Mouse (Mus musculus): ENCODE data around the gene Rnaseh2a. TPM values are rescaled to one million over a fixed set of nuclear protein-coding genes. Genes with fewer than 3 reads are reported as not detected.
A peak's percentile ranks its signal among the peaks of the same experiment; 100 is the strongest.

Gene Rnaseh2a
- total and polyA plus RNA-seq, 3 experiments = 105 to 109 TPM; not detected in 1

DNA sequence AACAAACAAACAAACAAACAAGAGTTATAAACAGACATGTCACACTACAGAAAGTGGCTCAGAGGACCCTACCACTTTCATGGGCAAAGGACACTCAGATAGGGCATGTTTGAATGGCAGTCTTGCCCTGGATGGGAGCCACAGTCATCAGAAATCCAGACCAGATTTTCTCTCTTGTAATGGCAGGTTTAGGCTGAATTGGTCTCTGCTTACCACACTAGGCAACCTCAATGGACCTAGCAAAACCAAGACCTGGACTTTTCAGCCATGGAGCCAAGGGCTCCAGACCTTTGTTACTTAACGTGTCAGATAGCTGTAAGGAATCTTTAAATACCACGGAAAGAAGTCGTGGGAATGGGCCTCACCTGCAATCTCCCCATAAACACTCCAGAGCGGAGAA, 25.9 kb downstream of the Rnaseh2a start:
- Histone ChIP-seq H3K9ac (ENCODE audit: control insufficient read depth, low read depth, low read length, poor library complexity, severe bottlenecking) (no peak overlapping the region), H3K4me3 (ENCODE audit: control insufficient read depth in 1 of 2, insufficient read depth in 1 of 2, low read depth in 2 of 2, low read length in 2 of 2) (no peak overlapping the region), H3K27me3 (ENCODE audit: control insufficient read depth in 1 of 2, insufficient read depth in 2 of 2, low read length in 2 of 2) (peaks cover 0 to 4% of the 10 kb centered on the region in 2 experiments), H3K9me3 (replicated peaks; ENCODE audit: insufficient read depth, low read length) (no peaks in the 10 kb centered on the region), H3K4me1 (ENCODE audit: control insufficient read depth in 1 of 2, insufficient read depth in 2 of 2, low read length in 2 of 2) (no peaks in the 10 kb centered on the region; a peak in 1 of 4 replicates), H3K79me2 (ENCODE audit: control insufficient read depth, insufficient read depth, low read length, poor library complexity) (no peaks in the 10 kb centered on the region), H3K36me3 (ENCODE audit: control insufficient read depth in 1 of 2, insufficient read depth in 2 of 2, low read length in 2 of 2) (no peaks in the 10 kb centered on the region), H3K27ac (ENCODE audit: control insufficient read depth, low read depth, low read length) (no peak overlapping the region)
- TF ChIP-seq MAZ (IDR thresholded peaks at IDR 0.05; ENCODE audit: low read depth, low read length) = no peak
- no peak for TF ChIP-seq NRF1 (IDR thresholded peaks at IDR 0.05; ENCODE audit: insufficient read depth, low read depth, low read length, poor library complexity, severe bottlenecking)
- no peak for TF ChIP-seq CTCF (IDR thresholded peaks at IDR 0.05 in 2 of 3, conservative IDR thresholded peaks at IDR 0.05 in 1 of 3; ENCODE audit: control insufficient read depth in 1 of 3, insufficient read depth in 1 of 3, low read depth in 2 of 3, low read length in 3 of 3, poor library complexity in 1 of 3, severe bottlenecking in 1 of 3)
- no peak for TF ChIP-seq TBP (IDR thresholded peaks at IDR 0.05; ENCODE audit: low read depth, low read length)
- TF ChIP-seq USF2 (IDR thresholded peaks at IDR 0.05; ENCODE audit: borderline replicate concordance in 1 of 2, insufficient read depth in 1 of 2, low read depth in 1 of 2, low read length in 2 of 2) = no peak
- no peak for TF ChIP-seq MYB (IDR thresholded peaks at IDR 0.05; ENCODE audit: low read depth, low read length)
- no peak for TF ChIP-seq CHD2 (IDR thresholded peaks at IDR 0.05; ENCODE audit: low read length)
- TF ChIP-seq RCOR1 (IDR thresholded peaks at IDR 0.05; ENCODE audit: low read depth, low read length) = no peak
- TF ChIP-seq MXI1 (IDR thresholded peaks at IDR 0.05; ENCODE audit: low read depth, low read length) = no peak
- TF ChIP-seq UBTF (IDR thresholded peaks at IDR 0.05; ENCODE audit: borderline replicate concordance, insufficient read depth, low read depth, low read length) = no peak
- TF ChIP-seq TCF12 (IDR thresholded peaks at IDR 0.05; ENCODE audit: low read depth, low read length) = no peak
- TF ChIP-seq NELFE (IDR thresholded peaks at IDR 0.05; ENCODE audit: low read depth, low read length) = no peak
- TF ChIP-seq GABPA (IDR thresholded peaks at IDR 0.05; ENCODE audit: low read depth, low read length) = no peak
- DNase-seq (ENCODE audit: low read depth, low spot score) = no peak

DNA sequence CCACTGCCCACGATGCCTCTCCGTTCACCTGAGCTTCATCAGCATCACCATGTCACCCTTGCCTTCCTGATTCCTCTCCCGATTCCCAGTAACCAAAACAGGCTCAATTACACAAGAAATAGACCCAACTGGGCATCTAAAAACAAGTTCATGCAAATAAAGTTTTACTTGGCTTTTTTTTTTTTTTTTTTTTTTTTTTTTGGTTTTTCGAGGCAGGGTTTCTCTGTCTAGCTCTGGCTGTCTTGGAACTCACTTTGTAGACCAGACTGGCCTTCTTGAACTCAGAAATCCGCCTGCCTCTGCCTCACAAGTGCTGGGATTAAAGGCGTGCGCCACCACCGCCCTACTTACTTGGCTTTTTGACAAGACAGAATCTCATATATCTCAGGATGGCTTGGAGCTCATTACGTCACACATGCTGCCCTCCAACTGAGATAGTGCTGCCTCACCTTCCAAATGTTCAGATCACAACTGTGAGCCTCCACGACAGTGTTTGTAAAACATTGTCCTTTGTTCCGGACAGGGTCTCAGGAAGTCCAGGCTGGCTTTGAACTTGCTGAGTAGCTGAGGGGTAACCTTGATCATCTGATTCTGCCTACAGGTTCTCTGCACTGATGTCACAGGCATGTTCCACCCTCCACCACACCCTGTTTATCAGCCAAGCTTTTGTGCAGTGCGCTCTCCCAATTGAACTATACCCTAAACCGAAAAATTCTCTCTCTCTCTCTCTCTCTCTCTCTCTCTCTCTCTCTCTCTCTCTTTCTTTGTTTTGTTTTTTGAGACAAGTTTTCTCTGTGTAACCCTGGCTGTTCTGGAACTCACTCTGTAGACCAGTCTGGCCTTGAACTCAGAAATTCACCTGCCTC, 31.7 kb downstream of the Rnaseh2a start:
- no peaks in the 10 kb centered on the region for H3K27me3 ChIP-seq (ENCODE audit: control insufficient read depth in 1 of 2, insufficient read depth in 2 of 2, low read length in 2 of 2)
- peaks cover 0 to 13% of the 10 kb centered on the region in 2 experiments; a peak in 2 of 4 replicates for H3K36me3 ChIP-seq (ENCODE audit: control insufficient read depth in 1 of 2, insufficient read depth in 2 of 2, low read length in 2 of 2)
- peaks cover 0 to 26% of the 10 kb centered on the region in 2 experiments; a peak in 3 of 4 replicates for H3K4me1 ChIP-seq (ENCODE audit: control insufficient read depth in 1 of 2, insufficient read depth in 2 of 2, low read length in 2 of 2)
- H3K9ac ChIP-seq (ENCODE audit: control insufficient read depth, low read depth, low read length, poor library complexity, severe bottlenecking) = no peak overlapping the region
- H3K9me3 ChIP-seq (replicated peaks; ENCODE audit: insufficient read depth, low read length) = no peaks in the 10 kb centered on the region
- TF ChIP-seq GATA1 (IDR thresholded peaks at IDR 0.05; ENCODE audit: low read depth, low read length) = 0 out of 2 replicates have a peak, but pooled peaks have one; percentile 16
- TF ChIP-seq UBTF (IDR thresholded peaks at IDR 0.05; ENCODE audit: borderline replicate concordance, insufficient read depth, low read depth, low read length) = no peak
- TF ChIP-seq E2F4 (IDR thresholded peaks at IDR 0.05; ENCODE audit: borderline replicate concordance, low read depth, low read length) = no peak
- TF ChIP-seq ZNF384 (IDR thresholded peaks at IDR 0.05; ENCODE audit: low read depth, low read length) = peak; percentile 80
- TF ChIP-seq JUND (IDR thresholded peaks at IDR 0.05; ENCODE audit: low read depth, low read length) = peak; percentile 87
- no peak for TF ChIP-seq POLR2AphosphoS5 (IDR thresholded peaks at IDR 0.05; ENCODE audit: borderline replicate concordance, low read depth, low read length)
- H3K79me2 ChIP-seq (ENCODE audit: control insufficient read depth, insufficient read depth, low read length, poor library complexity) = no peaks in the 10 kb centered on the region
- H3K4me3 ChIP-seq (ENCODE audit: control insufficient read depth in 1 of 2, insufficient read depth in 1 of 2, low read depth in 2 of 2, low read length in 2 of 2) = no peak overlapping the region
- H3K27ac ChIP-seq (ENCODE audit: control insufficient read depth, low read depth, low read length) = no peak overlapping the region
- peak; percentile 72 for DNase-seq (ENCODE audit: low read depth, low spot score)

All from MEL (cell line).